Comparison of ENCODE assay signal across 8 mouse cellular contexts in genomic region chr13:111869771-111870437, GRCm38 (mm10).
DNase-seq lines count a peak whose midpoint lies in the region; ATAC-seq and TF ChIP-seq lines count a peak whose summit lies in the region.

No protein-coding gene starts in this region.

- no peak for TF ChIP-seq CTCF in forebrain, postnatal 0 days (IDR thresholded peaks at IDR 0.05; ENCODE audit: low read depth)
- no peak for TF ChIP-seq CTCF in liver, embryonic 14.5 days (IDR thresholded peaks at IDR 0.05; ENCODE audit: low read depth)

- 23% methylated on average over 17 of the region's 17 CpGs for WGBS in forebrain, postnatal 0 days
- WGBS in liver, embryonic 14.5 days (ENCODE audit: insufficient replicate concordance): 33% methylated on average over 17 of the region's 17 CpGs

- H3K27me3 ChIP-seq in forebrain, postnatal 0 days (ENCODE audit: insufficient read depth, low read length): no peaks in the 10 kb centered on the region
- no peaks in the 10 kb centered on the region; the same call in 1 of the 2 replicates for H3K27me3 ChIP-seq in liver, embryonic 14.5 days (ENCODE audit: control insufficient read depth, insufficient read depth, low read length)

- H3K4me2 ChIP-seq in forebrain, postnatal 0 days (ENCODE audit: low read depth): no peak overlapping the region
- H3K4me2 ChIP-seq in liver, embryonic 14.5 days (ENCODE audit: low read depth): peak overlapping the region; percentile 29; the same call in 1 of the 2 replicates

- no peak overlapping the region for H3K4me3 ChIP-seq in forebrain, postnatal 0 days (ENCODE audit: low read depth, low read length)
- H3K4me3 ChIP-seq in liver, embryonic 14.5 days (ENCODE audit: insufficient read depth in 1 of 2, low read depth in 2 of 2, low read length in 2 of 2): no peak overlapping the region

- DNase-seq in right cerebral cortex, adult 18-20 months: peak; percentile 78
- no peak for DNase-seq in right cerebral cortex, postnatal 4 days
- DNase-seq in forebrain, postnatal 0 days: peak; percentile 30
- peak; percentile 26 to 33 (median 32) for DNase-seq in liver, embryonic 14.5 days (ENCODE audit: low read depth in 3 of 3, low spot score in 3 of 3)
- peak; percentile 16 for DNase-seq in yolk sac, embryonic 10.5 days (ENCODE audit: low spot score)
- no peak for DNase-seq in adrenal gland, adult 18-20 months (ENCODE audit: low spot score in 2 of 2)
- no peak for DNase-seq in adipocyte (ENCODE audit: low spot score)
- no peak for DNase-seq in spleen, postnatal 14 days (ENCODE audit: low spot score in 2 of 2)

- H3K27ac ChIP-seq in forebrain, postnatal 0 days (ENCODE audit: low read depth, low read length): no peak overlapping the region; the same call in 1 of the 2 replicates
- no peak overlapping the region for H3K27ac ChIP-seq in liver, embryonic 14.5 days

- peak; percentile 56; the same call in 1 of the 2 replicates for TF ChIP-seq EP300 in liver, embryonic 14.5 days (IDR thresholded peaks at IDR 0.05; ENCODE audit: low read depth)

- no peaks in the 10 kb centered on the region for H3K36me3 ChIP-seq in forebrain, postnatal 0 days (ENCODE audit: insufficient read depth)
- H3K36me3 ChIP-seq in liver, embryonic 14.5 days (replicated peaks; ENCODE audit: control insufficient read depth, insufficient read depth, low read depth): no peaks in the 10 kb centered on the region

- H3K4me1 ChIP-seq in forebrain, postnatal 0 days (ENCODE audit: insufficient read depth): no peaks in the 10 kb centered on the region
- H3K4me1 ChIP-seq in liver, embryonic 14.5 days (replicated peaks; ENCODE audit: control insufficient read depth in 2 of 2, insufficient read depth in 2 of 2, low read length in 1 of 2): peaks cover 13 to 32% of the 10 kb centered on the region in 2 experiments

- ATAC-seq in forebrain, postnatal 0 days: 0 out of 2 replicates have a peak, but pooled peaks have one; percentile 9
- peak; percentile 70; the same call in 1 of the 2 replicates for ATAC-seq in liver, embryonic 14.5 days (ENCODE audit: insufficient read depth)

- 0 out of 2 replicates have a peak, but pooled peaks cover 6% of the 10 kb centered on the region for H3K9me3 ChIP-seq in forebrain, postnatal 0 days (ENCODE audit: low read length)
- H3K9me3 ChIP-seq in liver, embryonic 14.5 days (ENCODE audit: control insufficient read depth, low read length): no peaks in the 10 kb centered on the region

- H3K9ac ChIP-seq in forebrain, postnatal 0 days: no peak overlapping the region
- H3K9ac ChIP-seq in liver, embryonic 14.5 days (replicated peaks): peak overlapping the region; percentile 23; the same call in 1 of the 2 replicates

Comparison
In these comparisons a context has a peak if more than half of its experiments do, and no peak if none do; other contexts are left out.
1. DNase-seq: peak in right cerebral cortex, adult 18-20 months (single experiment), forebrain, postnatal 0 days (single experiment), liver, embryonic 14.5 days (3 of 3) and yolk sac, embryonic 10.5 days (single experiment); none in right cerebral cortex, postnatal 4 days (single experiment), adrenal gland, adult 18-20 months (0 of 2), adipocyte (single experiment) and spleen, postnatal 14 days (0 of 2).